Mouse (Mus musculus) kidney, adult 2 months (tissue): ENCODE measurements around the gene Dohh.

Source experiments
- CTCF ChIP-seq: fragments of 200-500 bp; conservative IDR thresholded peaks from 2 replicates; pipeline ENCODE4 v1.5.1; 2011; ENCODE audit warnings: low read depth, mild to moderate bottlenecking, control low read depth, low read length, moderate library complexity, mixed read lengths; ENCODE audit not compliant: insufficient read depth, insufficient read length
- POLR2A ChIP-seq: fragments of 200-500 bp; IDR thresholded peaks from one replicate; pipeline ENCODE4 v1.6.1; 2011; ENCODE audit warnings: low read depth, low read length, control low read depth

DNA sequence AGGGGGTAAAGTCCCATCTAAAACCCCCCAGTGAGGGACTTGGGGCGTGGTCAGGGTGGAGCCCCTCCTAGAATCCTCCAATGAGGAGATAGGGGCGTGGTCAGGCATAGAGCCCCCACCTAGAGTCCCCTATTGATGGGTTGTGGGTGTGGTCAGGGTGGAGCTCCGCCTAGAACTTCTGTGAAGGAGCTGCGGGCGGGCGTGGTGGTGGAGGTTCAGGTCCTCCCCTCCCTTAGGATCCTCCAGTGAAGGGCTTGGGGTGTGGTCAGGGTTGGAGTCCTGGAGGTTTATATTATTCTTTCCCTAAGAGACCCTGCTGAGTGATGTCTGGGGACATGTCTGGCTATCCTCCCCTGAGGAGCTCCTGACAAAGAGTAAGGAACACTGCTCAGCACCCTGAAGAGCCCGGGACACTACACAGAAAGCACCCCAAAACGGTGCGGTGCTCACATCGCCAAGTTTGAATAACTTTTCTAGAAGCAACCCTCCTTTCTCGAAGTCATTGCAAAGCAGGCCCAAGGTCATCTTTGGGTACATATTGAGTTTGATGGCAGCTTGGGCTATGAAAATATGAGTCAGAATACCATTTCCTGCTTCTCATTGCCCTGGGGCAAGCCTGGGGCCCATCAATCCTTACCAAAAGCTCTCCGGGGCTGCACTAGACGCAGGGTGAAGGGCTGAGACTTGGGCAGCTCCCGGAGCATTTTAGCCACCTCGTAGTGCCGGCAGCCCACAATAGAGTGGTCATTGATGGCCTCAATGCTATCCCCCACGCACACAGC is 43.5 kb upstream of the Dohh start:
- TF ChIP-seq POLR2A (no peak), CTCF (no peak)
